Mouse (Mus musculus): ENCODE data around the gene Fthl17a. TPM values are rescaled to one million over a fixed set of nuclear protein-coding genes. Genes with fewer than 3 reads are reported as not detected.

Gene Fthl17a
- not detected for total RNA-seq (2022)

DNA sequence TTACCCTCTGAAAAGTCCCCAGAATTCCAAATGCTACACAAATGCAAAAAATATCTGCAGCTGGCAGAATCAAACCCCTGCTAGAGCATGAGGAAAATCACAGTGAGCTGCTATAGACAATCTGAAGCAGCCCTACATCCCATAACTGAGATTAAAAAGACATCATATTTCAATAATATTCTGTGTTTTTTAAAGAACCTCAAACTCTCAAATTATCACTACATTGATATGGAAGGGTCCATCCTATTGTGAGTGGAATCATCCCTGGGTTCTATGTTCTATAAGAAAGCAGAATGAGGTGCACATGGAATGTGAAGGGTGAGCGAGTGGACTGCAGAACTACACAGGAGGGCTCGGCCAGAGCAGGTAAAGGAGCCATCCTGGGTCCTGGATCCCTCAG is at the start of gene Fthl17a:
TSS of gene Fthl17a (plus strand) at position 301 of the 400 bp plus-strand sequence.
- no peak for DNase-seq (ENCODE audit: low spot score)

DNA sequence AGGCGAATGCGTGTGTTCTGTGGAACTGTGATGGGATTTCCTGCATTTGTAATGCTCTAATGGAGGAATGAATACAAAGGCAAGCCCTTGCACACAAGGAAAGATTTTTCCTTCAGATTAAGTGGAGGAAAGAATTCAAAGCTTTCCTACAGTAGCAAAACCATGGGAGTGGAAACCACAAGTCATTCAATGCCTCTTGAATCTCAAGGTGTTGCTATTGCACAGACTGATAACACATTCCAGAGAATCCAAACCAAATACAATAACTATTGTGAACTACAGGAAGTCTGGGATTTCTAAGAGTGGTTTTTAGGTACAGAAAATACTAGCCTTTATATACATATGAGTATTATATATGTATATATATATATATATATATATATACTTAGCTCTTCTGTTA is 42.5 kb upstream of the Fthl17a start:
- DNase-seq (ENCODE audit: low spot score), result no peak

DNA sequence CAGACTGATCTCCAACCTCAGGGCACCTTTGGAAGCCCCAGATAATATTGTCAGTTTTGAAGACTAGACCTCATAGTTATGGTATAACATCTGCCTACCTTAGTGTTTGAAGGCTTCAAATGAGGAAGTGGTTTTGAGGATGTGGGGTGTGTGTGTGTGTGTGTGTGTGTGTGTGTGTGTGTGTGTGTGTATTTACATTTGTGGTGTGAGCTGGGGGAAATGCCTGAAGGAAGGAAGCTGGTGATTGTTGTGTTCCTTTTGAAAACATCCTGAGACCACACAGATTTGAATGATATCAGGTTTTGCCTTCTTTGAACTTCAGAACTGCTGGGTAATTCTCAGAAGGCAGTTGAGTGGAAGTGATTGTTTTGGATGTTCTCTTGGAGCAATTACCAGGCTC is 22.6 kb upstream of the Fthl17a start:
- DNase-seq (ENCODE audit: low spot score), result peak; percentile 3

DNA sequence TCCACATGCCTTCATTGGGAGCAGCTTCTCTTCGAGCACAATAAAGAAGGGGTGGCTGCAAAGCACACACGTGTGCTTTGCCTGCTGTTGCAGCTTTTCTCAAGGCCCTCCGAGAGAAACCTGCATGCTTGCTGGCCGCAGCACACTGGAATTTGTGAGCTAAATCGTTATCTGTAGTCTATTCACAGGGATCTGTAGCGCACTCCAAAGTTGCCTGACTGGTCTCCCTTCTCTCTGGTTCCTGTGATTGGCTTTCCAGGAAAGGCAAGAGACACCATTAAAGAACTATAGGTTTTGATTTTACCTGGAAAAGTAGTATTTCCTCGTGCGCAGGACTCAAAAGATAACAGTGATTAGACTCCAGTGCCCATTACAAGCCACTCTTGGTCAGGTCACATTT is 22.3 kb downstream of the Fthl17a start:
- no peak for DNase-seq (ENCODE audit: low spot score)

DNA sequence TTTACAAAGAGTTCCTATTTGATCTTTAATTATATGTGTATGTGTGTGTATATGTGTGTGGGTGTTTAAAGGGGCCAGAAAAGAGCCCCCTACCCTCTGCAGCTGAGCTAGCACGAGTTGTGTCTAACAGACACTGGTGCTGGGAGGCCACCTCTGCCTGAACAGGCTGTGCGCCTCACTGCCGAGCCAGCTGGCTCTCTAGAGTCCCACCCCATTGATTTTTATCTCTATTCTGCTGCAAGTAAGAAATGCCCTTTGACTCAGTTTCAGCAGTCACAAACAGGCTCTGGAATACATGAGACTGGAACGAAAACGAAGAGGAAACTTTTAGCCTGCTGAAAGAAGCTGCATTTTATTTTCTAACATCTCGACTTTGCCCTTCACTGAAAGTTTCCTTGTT is 22.8 kb downstream of the Fthl17a start:
- DNase-seq (ENCODE audit: low spot score), result no peak

DNA sequence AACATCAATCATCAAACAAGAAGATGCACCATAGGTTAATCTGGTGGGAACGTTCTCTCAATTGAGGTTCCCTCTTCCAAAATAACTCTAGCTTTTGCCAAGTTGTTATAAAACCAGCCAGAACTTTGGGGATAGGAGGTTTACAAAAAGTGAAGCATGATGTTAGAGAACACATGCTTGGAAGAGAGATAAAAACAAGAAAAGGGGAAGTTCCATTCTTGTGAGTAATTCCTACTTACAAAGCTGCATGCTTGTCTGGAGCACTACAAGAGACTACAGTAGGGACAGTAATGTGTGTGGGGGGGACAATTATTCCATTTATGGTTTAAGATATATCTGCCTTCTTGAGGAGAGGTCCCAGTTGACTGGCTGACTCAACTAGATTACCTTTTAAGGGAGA is 40.4 kb downstream of the Fthl17a start:
- DNase-seq (ENCODE audit: low spot score), result no peak

DNA sequence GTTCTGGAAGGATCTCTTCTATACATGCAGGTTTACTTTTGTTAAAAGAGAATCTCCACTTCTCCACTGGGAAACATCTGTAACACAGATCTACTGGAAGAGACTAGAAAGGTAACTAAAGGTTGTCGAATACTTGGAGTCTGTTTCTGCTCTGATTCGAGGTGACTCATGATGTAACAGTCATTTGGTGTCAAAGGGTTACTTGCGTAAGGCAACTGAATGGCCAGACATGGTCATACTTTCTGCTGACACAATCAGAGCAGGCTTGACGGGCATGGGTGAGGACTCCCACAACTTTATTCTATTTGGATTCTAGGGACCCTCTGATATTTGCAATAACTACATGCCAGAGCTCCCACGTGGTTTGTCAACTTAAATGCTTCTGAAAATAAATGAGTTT is 43.3 kb downstream of the Fthl17a start:
- DNase-seq (ENCODE audit: low spot score), result no peak

DNA sequence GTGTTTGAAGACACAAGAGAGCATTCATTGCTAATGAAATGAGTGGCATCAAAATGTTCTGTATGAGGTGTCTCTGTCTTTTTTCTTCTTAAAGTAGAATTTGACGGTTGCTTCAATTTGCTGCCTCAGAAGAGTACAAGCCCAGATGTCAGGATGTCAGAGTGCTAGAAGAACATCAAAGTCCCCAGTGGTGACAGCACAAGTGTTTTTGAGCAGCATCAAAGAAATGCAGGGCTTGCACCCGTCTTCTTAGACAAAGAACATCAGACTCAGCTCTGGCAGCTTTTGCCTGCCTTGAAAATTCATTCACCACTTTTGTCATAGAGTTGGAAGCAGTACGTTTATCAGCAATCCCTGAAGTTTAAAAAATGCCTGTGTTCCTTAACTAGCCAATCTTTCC is 44.5 kb downstream of the Fthl17a start:
- DNase-seq (ENCODE audit: low spot score), result no peak

DNA sequence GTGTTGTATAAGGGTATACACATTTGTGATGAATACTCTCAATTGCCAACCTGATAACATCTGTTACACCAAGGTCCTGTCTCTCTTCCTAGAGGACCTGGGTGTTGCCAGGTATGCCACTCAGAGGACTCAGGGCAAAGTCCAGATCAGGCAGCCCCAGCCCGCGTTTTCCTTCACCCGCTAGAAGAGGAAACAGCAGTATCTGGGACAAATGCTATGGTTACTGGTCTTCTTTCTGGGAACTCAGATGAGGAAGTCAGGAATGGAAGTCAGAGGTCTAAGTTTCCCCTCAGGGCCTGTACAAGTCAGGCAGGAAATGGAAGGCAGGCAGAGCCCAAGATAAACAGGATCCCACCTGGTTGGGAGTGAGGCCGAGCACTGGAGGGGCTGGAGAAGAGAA is 55.2 kb downstream of the Fthl17a start:
- no peak for DNase-seq (ENCODE audit: low spot score)

DNA sequence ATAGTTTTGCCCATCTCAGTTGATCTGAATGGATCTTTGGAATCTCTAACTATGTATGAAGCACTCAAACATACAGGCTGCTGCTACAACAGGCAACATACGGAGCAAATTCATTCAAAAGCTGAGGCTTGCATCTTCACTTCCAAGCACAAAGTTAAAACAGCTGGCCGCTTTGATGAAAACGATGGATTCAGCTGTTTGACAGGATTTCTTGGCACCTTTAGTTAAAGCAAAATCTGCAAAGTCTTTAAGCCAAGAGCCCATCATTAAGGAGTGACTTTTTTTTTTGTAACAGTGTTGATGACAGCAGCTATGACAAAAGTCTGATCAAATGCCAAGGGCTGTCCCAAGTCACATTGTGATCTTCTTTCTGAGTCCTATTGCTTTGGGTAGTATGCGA is 69.1 kb downstream of the Fthl17a start:
- DNase-seq (ENCODE audit: low spot score), result no peak

DNA sequence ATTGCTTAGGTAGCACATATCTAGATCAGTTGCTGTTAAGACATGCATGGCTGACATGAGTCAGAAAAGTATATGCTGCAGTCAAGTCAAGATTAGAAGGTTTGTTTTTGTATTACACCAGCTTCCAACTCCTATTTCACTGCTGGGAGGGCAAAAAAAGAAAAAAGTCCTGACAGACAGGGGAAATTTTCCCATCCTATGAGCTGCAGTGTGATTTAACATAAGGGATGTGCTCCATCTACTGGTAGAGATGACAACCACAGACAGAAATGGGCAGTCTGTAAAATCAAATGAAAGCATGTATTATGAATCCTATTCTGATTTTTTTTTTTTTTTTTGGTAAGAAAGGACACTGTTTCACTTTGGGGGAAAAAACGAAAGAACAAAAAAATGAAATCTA is 69.7 kb downstream of the Fthl17a start:
- peak; percentile 5 for DNase-seq (ENCODE audit: low spot score)

Measured in heart, adult 8-10 months (tissue).